Mouse (Mus musculus) limb, embryonic 14.5 days (tissue): ENCODE data around the gene Cct6b. TPM values are rescaled to one million over a fixed set of nuclear protein-coding genes. Genes with fewer than 3 reads are reported as not detected.

Experiments
- ATAC-seq: fragments of 200-750 bp; cut with Nextera tagmentation; 2 replicates; pipeline ENCODE4 v1.8.0; 2017; ENCODE audit warnings: low read depth, moderate number of reproducible peaks, moderate TSS enrichment; ENCODE audit not compliant: low FRiP score
- DNase-seq: peaks from one replicate; pipeline ENCODE4 v3.0.0-alpha.2; 2015; ENCODE audit warnings: low spot score
- H3K27ac ChIP-seq: fragments of 300-500 bp; sonication (generic); replicated peaks from 2 replicates; pipeline ENCODE4 v1.5.1; 2014; ENCODE audit warnings: low read depth, mild to moderate bottlenecking, low read length, moderate library complexity, mixed read lengths
- H3K27me3 ChIP-seq: fragments of 300-500 bp; sonication (generic); 2 replicates; pipeline ENCODE4 v1.6.1; 2014; ENCODE audit warnings: low read length, mixed read lengths; ENCODE audit not compliant: control insufficient read depth, insufficient read depth
- H3K36me3 ChIP-seq: fragments of 300-500 bp; sonication (generic); 2 replicates; pipeline ENCODE4 v1.6.1; 2014; ENCODE audit warnings: mild to moderate bottlenecking, low read length, moderate library complexity, mixed read lengths; ENCODE audit not compliant: control insufficient read depth, insufficient read depth
- H3K4me1 ChIP-seq: fragments of 300-500 bp; sonication (generic); 2 replicates; pipeline ENCODE4 v1.6.1; 2014; ENCODE audit warnings: antibody characterized with exemption, low read length, mixed read lengths; ENCODE audit not compliant: control insufficient read depth, insufficient read depth
- H3K4me2 ChIP-seq: fragments of 300-500 bp; sonication (generic); replicated peaks from 2 replicates; pipeline ENCODE4 v1.6.1; 2014; ENCODE audit warnings: low read depth, mild to moderate bottlenecking, low read length, moderate library complexity; ENCODE audit not compliant: severe bottlenecking
- H3K4me3 ChIP-seq: fragments of 300-500 bp; sonication (generic); replicated peaks from 2 replicates; pipeline ENCODE4 v1.5.1; 2014; ENCODE audit warnings: low read length
- H3K9ac ChIP-seq: fragments of 300-500 bp; sonication (generic); 2 replicates; pipeline ENCODE4 v1.6.1; 2014; ENCODE audit warnings: mild to moderate bottlenecking, low read depth, low read length, moderate library complexity; ENCODE audit not compliant: severe bottlenecking
- H3K9me3 ChIP-seq: fragments of 300-500 bp; sonication (generic); 2 replicates; pipeline ENCODE4 v1.6.1; 2016; ENCODE audit warnings: low read length; ENCODE audit not compliant: control insufficient read depth
- POLR2A ChIP-seq: fragments of 200-500 bp; IDR thresholded peaks from 2 replicates; pipeline ENCODE4 v1.8.0; 2012; ENCODE audit warnings: inconsistent platforms, mild to moderate bottlenecking, moderate library complexity, borderline replicate concordance; ENCODE audit not compliant: insufficient read depth, insufficient read length; ENCODE audit errors: extremely low read depth
- WGBS: fragments of 180-500 bp; shearing (Covaris S2); extraction: QIAGEN DNeasy Blood & Tissue Kit; methylation state at CpG from one replicate; pipeline ENCODE4 v1.1.7; 2014; 5-methylcytosine and 5-hydroxymethylcytosine counted together
- polyA plus RNA-seq, 2 experiments: library from polyadenylated mRNA; depleted of rRNA in 1 of 2; stranded (reverse) in 1 of 2; unstranded in 1 of 2; fragments of >200 nt; fragmentation: Nextera tagmentation in 1 of 2; extraction: Ambion mirVana in 1 of 2; gene quantifications; 2 replicates each; pipeline versions ENCODE4 v1.2.1 to v1.2.3; 2012 to 2014

Gene Cct6b
- polyA plus RNA-seq, 2 experiments = 0.33 to 0.37 TPM

- H3K9ac ChIP-seq = no peak overlapping the region
- no peak for TF ChIP-seq POLR2A
- H3K9me3 ChIP-seq = no peaks in the 10 kb centered on the region
- H3K4me1 ChIP-seq = no peaks in the 10 kb centered on the region
- no peak overlapping the region for H3K4me3 ChIP-seq
- ATAC-seq (no peak), DNase-seq (peak; percentile 79)
- H3K36me3 ChIP-seq = no peaks in the 10 kb centered on the region
- 57% methylated on average over 6 of the region's 6 CpGs for WGBS
- no peak overlapping the region for H3K4me2 ChIP-seq
- H3K27ac ChIP-seq = no peak overlapping the region
- no peaks in the 10 kb centered on the region for H3K27me3 ChIP-seq
Observed at GRCm38 (mm10) chr11:82684676-82685075, 79.4 kb downstream of the Cct6b start.

- DNase-seq = peak; percentile 52
- ATAC-seq = no peak
- Histone ChIP-seq H3K27ac (no peak overlapping the region), H3K4me2 (no peak overlapping the region), H3K4me1 (no peaks in the 10 kb centered on the region), H3K27me3 (no peaks in the 10 kb centered on the region), H3K4me3 (no peak overlapping the region), H3K9me3 (no peaks in the 10 kb centered on the region), H3K36me3 (no peaks in the 10 kb centered on the region), H3K9ac (no peak overlapping the region)
- 52% methylated on average over 12 of the region's 12 CpGs for WGBS
- no peak for TF ChIP-seq POLR2A
Observed at GRCm38 (mm10) chr11:82683765-82684505, 80.2 kb downstream of the Cct6b start.

GRCm38 (mm10) chr11:82678561-82678960 lies 85.6 kb downstream of the Cct6b start:
- ATAC-seq = no peak
- Histone ChIP-seq H3K36me3 (no peaks in the 10 kb centered on the region), H3K9me3 (no peaks in the 10 kb centered on the region), H3K4me1 (no peaks in the 10 kb centered on the region), H3K4me2 (no peak overlapping the region), H3K4me3 (no peak overlapping the region), H3K27me3 (no peaks in the 10 kb centered on the region), H3K27ac (no peak overlapping the region), H3K9ac (no peak overlapping the region)
- no peak for TF ChIP-seq POLR2A
- 76% methylated on average over 12 of the region's 12 CpGs for WGBS
- no peak for DNase-seq

Other genes starting within 250 kb of the Cct6b start
- 11.2 and 18.7 TPM in 2 replicates for gene Zfp830, start within 50 bp of the Cct6b start, polyA plus RNA-seq (2012; rRNA removed)
- 32.4 and 35.0 TPM in 2 replicates for gene Zfp830, start within 50 bp of the Cct6b start, polyA plus RNA-seq (2014; fragmentation: Nextera tagmentation; extraction: Ambion mirVana)
- 35.8 and 37.8 TPM in 2 replicates for gene Lig3, start 16.8 kb upstream of the Cct6b start, polyA plus RNA-seq (2012; rRNA removed)
- 38.6 and 40.1 TPM in 2 replicates for gene Lig3, start 16.8 kb upstream of the Cct6b start, polyA plus RNA-seq (2014; fragmentation: Nextera tagmentation; extraction: Ambion mirVana)
- gene Rffl, start 106.9 kb upstream of the Cct6b start, polyA plus RNA-seq (2012; rRNA removed) = 8.3 and 11.0 TPM in 2 replicates
- 11.3 and 11.5 TPM in 2 replicates for gene Rffl, start 106.9 kb upstream of the Cct6b start, polyA plus RNA-seq (2014; fragmentation: Nextera tagmentation; extraction: Ambion mirVana)
- 10.5 and 11.5 TPM in 2 replicates for gene Rad51d, start 126.3 kb upstream of the Cct6b start, polyA plus RNA-seq (2012; rRNA removed)
- 12.9 and 15.1 TPM in 2 replicates for gene Rad51d, start 126.3 kb upstream of the Cct6b start, polyA plus RNA-seq (2014; fragmentation: Nextera tagmentation; extraction: Ambion mirVana)
- 0.10 and 0.14 TPM in 2 replicates for gene Fndc8, start 127.8 kb upstream of the Cct6b start, polyA plus RNA-seq (2012; rRNA removed)
- gene Fndc8, start 127.8 kb upstream of the Cct6b start, polyA plus RNA-seq (2014; fragmentation: Nextera tagmentation; extraction: Ambion mirVana) = 0.11 and 0.25 TPM in 2 replicates
- 81.6 and 98.3 TPM in 2 replicates for gene Nle1, start 144.1 kb upstream of the Cct6b start, polyA plus RNA-seq (2012; rRNA removed)
- gene Nle1, start 144.1 kb upstream of the Cct6b start, polyA plus RNA-seq (2014; fragmentation: Nextera tagmentation; extraction: Ambion mirVana) = 30.0 and 35.0 TPM in 2 replicates
- gene Unc45b, start 146.2 kb upstream of the Cct6b start, polyA plus RNA-seq (2012; rRNA removed) = 17.8 and 17.9 TPM in 2 replicates
- gene Unc45b, start 146.2 kb upstream of the Cct6b start, polyA plus RNA-seq (2014; fragmentation: Nextera tagmentation; extraction: Ambion mirVana) = 16.9 and 24.7 TPM in 2 replicates
- 1.0 and 1.3 TPM in 2 replicates for gene Slfn5, start 187.0 kb upstream of the Cct6b start, polyA plus RNA-seq (2012; rRNA removed)
- gene Slfn5, start 187.0 kb upstream of the Cct6b start, polyA plus RNA-seq (2014; fragmentation: Nextera tagmentation; extraction: Ambion mirVana) = 1.6 and 2.1 TPM in 2 replicates
- 5.8 and 7.8 TPM in 2 replicates for gene Slfn9, start 227.5 kb upstream of the Cct6b start, polyA plus RNA-seq (2012; rRNA removed)
- gene Slfn9, start 227.5 kb upstream of the Cct6b start, polyA plus RNA-seq (2014; fragmentation: Nextera tagmentation; extraction: Ambion mirVana) = 11.3 and 12.9 TPM in 2 replicates